Mouse (Mus musculus): ENCODE results near the gene Hinfp. TPM values are rescaled to one million over a fixed set of nuclear protein-coding genes. Genes with fewer than 3 reads are reported as not detected.
A peak's percentile ranks its signal among the peaks of the same experiment; 100 is the strongest.
"Not testable (repeated sequence)": the region's sequence is repeated elsewhere in the genome, so short reads cannot be mapped to it uniquely, and the experiment has no call there.

Gene Hinfp
- total and polyA plus RNA-seq, 2 experiments = 7.6 to 16.9 TPM

GRCm38 (mm10) chr9:44306532-44306931 is 1.1 kb upstream of the Hinfp start:
- no peak for DNase-seq (ENCODE audit: extremely low read depth, low read depth, low spot score)
- peaks cover 9% of the 10 kb centered on the region; the same call in 1 of the 2 replicates for H3K36me3 ChIP-seq (ENCODE audit: control insufficient read depth, insufficient read depth, low read length)
- no peak overlapping the region for H3K9ac ChIP-seq (ENCODE audit: low read depth, low read length)
- no peaks in the 10 kb centered on the region for H3K27me3 ChIP-seq (ENCODE audit: control insufficient read depth, insufficient read depth, low read length)
- TF ChIP-seq POLR2A (IDR thresholded peaks at IDR 0.05; ENCODE audit: extremely low read depth, insufficient read depth, low read length) = no peak
- TF ChIP-seq CTCF (IDR thresholded peaks at IDR 0.05; ENCODE audit: low read depth, low read length) = no peak
- 89% methylated on average over 6 of the region's 6 CpGs for WGBS
- H3K4me1 ChIP-seq (ENCODE audit: control insufficient read depth, insufficient read depth, low read length) = peaks cover 12% of the 10 kb centered on the region
- H3K27ac ChIP-seq (replicated peaks; ENCODE audit: insufficient read depth, low read depth, low read length) = no peak overlapping the region
- H3K4me3 ChIP-seq (ENCODE audit: insufficient read depth, low read depth, low read length) = no peak overlapping the region
- H3K79me2 ChIP-seq (ENCODE audit: control insufficient read depth, insufficient read depth, low read length) = peaks cover 7% of the 10 kb centered on the region; the same call in 1 of the 2 replicates

- not testable (repeated sequence) for H3K9ac ChIP-seq (ENCODE audit: low read depth, low read length); H3K27ac ChIP-seq (replicated peaks; ENCODE audit: insufficient read depth, low read depth, low read length); H3K79me2 ChIP-seq (ENCODE audit: control insufficient read depth, insufficient read depth, low read length); H3K27me3 ChIP-seq (ENCODE audit: control insufficient read depth, insufficient read depth, low read length); H3K4me3 ChIP-seq (ENCODE audit: insufficient read depth, low read depth, low read length); H3K4me1 ChIP-seq (ENCODE audit: control insufficient read depth, insufficient read depth, low read length); DNase-seq (ENCODE audit: extremely low read depth, low read depth, low spot score)
- 95% methylated on average over 3 of the region's 3 CpGs for WGBS
- H3K36me3 ChIP-seq (ENCODE audit: control insufficient read depth, insufficient read depth, low read length) = peaks cover 49% of the 10 kb centered on the region
These were observed 5.5 kb downstream of the Hinfp start for GRCm38 (mm10) chr9:44300001-44300400.

- Histone ChIP-seq H3K36me3 (ENCODE audit: control insufficient read depth, insufficient read depth, low read length) (peaks cover 26% of the 10 kb centered on the region), H3K27me3 (ENCODE audit: control insufficient read depth, insufficient read depth, low read length) (peaks cover 7% of the 10 kb centered on the region), H3K4me3 (ENCODE audit: insufficient read depth, low read depth, low read length) (no peak overlapping the region), H3K4me1 (ENCODE audit: control insufficient read depth, insufficient read depth, low read length) (peaks cover 4% of the 10 kb centered on the region; the same call in 1 of the 2 replicates), H3K27ac (replicated peaks; ENCODE audit: insufficient read depth, low read depth, low read length) (no peak overlapping the region), H3K79me2 (ENCODE audit: control insufficient read depth, insufficient read depth, low read length) (no peaks in the 10 kb centered on the region), H3K9ac (ENCODE audit: low read depth, low read length) (no peak overlapping the region)
- DNase-seq (ENCODE audit: extremely low read depth, low read depth, low spot score) = peak; percentile 61
- 70% methylated on average over 3 of the region's 3 CpGs for WGBS
- TF ChIP-seq POLR2A (IDR thresholded peaks at IDR 0.05; ENCODE audit: extremely low read depth, insufficient read depth, low read length) = no peak
- TF ChIP-seq CTCF (IDR thresholded peaks at IDR 0.05; ENCODE audit: low read depth, low read length) = peak; percentile 52; the same call in 1 of the 2 replicates
These were observed 13.0 kb downstream of the Hinfp start for GRCm38 (mm10) chr9:44292490-44292889.

- H3K79me2 ChIP-seq (ENCODE audit: control insufficient read depth, insufficient read depth, low read length) = no peaks in the 10 kb centered on the region
- H3K36me3 ChIP-seq (ENCODE audit: control insufficient read depth, insufficient read depth, low read length) = peaks cover 4% of the 10 kb centered on the region; the same call in 1 of the 2 replicates
- no peak for TF ChIP-seq CTCF (IDR thresholded peaks at IDR 0.05; ENCODE audit: low read depth, low read length)
- no peak for TF ChIP-seq POLR2A (IDR thresholded peaks at IDR 0.05; ENCODE audit: extremely low read depth, insufficient read depth, low read length)
- peaks cover 13% of the 10 kb centered on the region for H3K27me3 ChIP-seq (ENCODE audit: control insufficient read depth, insufficient read depth, low read length)
- no peak for DNase-seq (ENCODE audit: extremely low read depth, low read depth, low spot score)
- 22% methylated on average over 11 of the region's 11 CpGs for WGBS
- no peak overlapping the region for H3K4me3 ChIP-seq (ENCODE audit: insufficient read depth, low read depth, low read length)
- no peak overlapping the region for H3K27ac ChIP-seq (replicated peaks; ENCODE audit: insufficient read depth, low read depth, low read length)
- H3K9ac ChIP-seq (ENCODE audit: low read depth, low read length) = no peak overlapping the region
- H3K4me1 ChIP-seq (ENCODE audit: control insufficient read depth, insufficient read depth, low read length) = peaks cover 4% of the 10 kb centered on the region; the same call in 1 of the 2 replicates
These were observed 16.5 kb downstream of the Hinfp start for GRCm38 (mm10) chr9:44288959-44289291.

GRCm38 (mm10) chr9:44288076-44288958 is 17.2 kb downstream of the Hinfp start, which contains the start of gene Abcg4:
Abcg4 (minus strand) TSS chr9:44288615.
- TF ChIP-seq CTCF (IDR thresholded peaks at IDR 0.05; ENCODE audit: low read depth, low read length) (no peak), POLR2A (IDR thresholded peaks at IDR 0.05; ENCODE audit: extremely low read depth, insufficient read depth, low read length) (no peak)
- no peak within 1 kb of the TSS for H3K27ac ChIP-seq (replicated peaks; ENCODE audit: insufficient read depth, low read depth, low read length)
- H3K79me2 ChIP-seq (ENCODE audit: control insufficient read depth, insufficient read depth, low read length) = no peaks in the 10 kb centered on the region
- H3K4me1 ChIP-seq (ENCODE audit: control insufficient read depth, insufficient read depth, low read length) = peaks cover 4% of the 10 kb centered on the region; the same call in 1 of the 2 replicates
- H3K27me3 ChIP-seq (ENCODE audit: control insufficient read depth, insufficient read depth, low read length) = peaks cover 13% of the 10 kb centered on the region
- WGBS = 3% methylated on average over 38 of the region's 38 CpGs
- no peak for DNase-seq (ENCODE audit: extremely low read depth, low read depth, low spot score)
- H3K9ac ChIP-seq (ENCODE audit: low read depth, low read length) = peak within 1 kb of the TSS; percentile 14; the same call in 1 of the 2 replicates
- H3K4me3 ChIP-seq (ENCODE audit: insufficient read depth, low read depth, low read length) = peak within 1 kb of the TSS; percentile 31; the same call in 1 of the 2 replicates
- H3K36me3 ChIP-seq (ENCODE audit: control insufficient read depth, insufficient read depth, low read length) = 0 out of 2 replicates have a peak, but pooled peaks cover 2% of the 10 kb centered on the region
